Mouse (Mus musculus) left cerebral cortex, adult 8-10 months (tissue): ENCODE results near the gene Lrit3. TPM values are rescaled to one million over a fixed set of nuclear protein-coding genes. Genes with fewer than 3 reads are reported as not detected.

Source experiments
- DNase-seq, 2 experiments: peaks; one replicate each; pipeline ENCODE4 v3.0.0; 2022; ENCODE audit warnings: low spot score in 2 of 2
- total RNA-seq, 4 experiments: library from RNA; stranded (reverse); gene quantifications; 2 replicates each; pipeline ENCODE4 v1.2.4; 2022

The Lrit3 gene
- total RNA-seq = under 1 TPM in 2 of 4 experiments, not detected in 2; 0.20 to 0.21 TPM

- no peak for DNase-seq
These were observed at the start of gene Lrit3 for GRCm38 (mm10) chr3:129803765-129804164. Lrit3 (minus strand) TSS chr3:129804030.

GRCm38 (mm10) chr3:129846846-129847245 lies 43.0 kb upstream of the Lrit3 start:
- no peak for DNase-seq

GRCm38 (mm10) chr3:129845868-129846267 lies 42.0 kb upstream of the Lrit3 start:
- no peak for DNase-seq

GRCm38 (mm10) chr3:129838017-129838416 lies 34.2 kb upstream of the Lrit3 start:
- DNase-seq = no peak

GRCm38 (mm10) chr3:129836965-129837364 lies 33.1 kb upstream of the Lrit3 start:
- DNase-seq = no peak

GRCm38 (mm10) chr3:129836051-129836697 lies 32.3 kb upstream of the Lrit3 start:
- DNase-seq = no peak

GRCm38 (mm10) chr3:129835388-129835934 lies 31.6 kb upstream of the Lrit3 start, which contains the start of gene Cfi:
Cfi (plus strand) TSS chr3:129835884.
- no peak for DNase-seq

GRCm38 (mm10) chr3:129831035-129831568 lies 27.3 kb upstream of the Lrit3 start, which contains the start of gene Gar1:
Gar1 (minus strand) TSS chr3:129831396.
- DNase-seq = peak; percentile 93 to 94

GRCm38 (mm10) chr3:129830626-129831025 lies 26.8 kb upstream of the Lrit3 start:
- DNase-seq = no peak

GRCm38 (mm10) chr3:129827691-129828090 lies 23.9 kb upstream of the Lrit3 start:
- no peak for DNase-seq

- DNase-seq = no peak
These were observed 22.9 kb upstream of the Lrit3 start for GRCm38 (mm10) chr3:129826691-129827090.

GRCm38 (mm10) chr3:129824891-129825290 lies 21.1 kb upstream of the Lrit3 start:
- DNase-seq = no peak

- DNase-seq = no peak
These were observed 20.3 kb upstream of the Lrit3 start for GRCm38 (mm10) chr3:129824146-129824545.

- DNase-seq = no peak
These were observed 19.5 kb upstream of the Lrit3 start for GRCm38 (mm10) chr3:129823293-129823692.

- DNase-seq = no peak
These were observed 18.5 kb upstream of the Lrit3 start, which contains the start of gene Rrh for GRCm38 (mm10) chr3:129822206-129822775. Rrh (minus strand) TSS chr3:129822587.

GRCm38 (mm10) chr3:129821736-129822135 lies 17.9 kb upstream of the Lrit3 start:
- no peak for DNase-seq

- no peak for DNase-seq
These were observed 17.0 kb upstream of the Lrit3 start for GRCm38 (mm10) chr3:129820847-129821246.

GRCm38 (mm10) chr3:129799011-129799410 lies 4.8 kb downstream of the Lrit3 start:
- no peak for DNase-seq

GRCm38 (mm10) chr3:129798551-129798950 lies 5.3 kb downstream of the Lrit3 start:
- no peak for DNase-seq

- no peak for DNase-seq
These were observed 6.5 kb downstream of the Lrit3 start for GRCm38 (mm10) chr3:129797341-129797740.

GRCm38 (mm10) chr3:129793801-129794200 lies 10.0 kb downstream of the Lrit3 start:
- DNase-seq = no peak

GRCm38 (mm10) chr3:129782746-129783145 lies 21.1 kb downstream of the Lrit3 start:
- no peak for DNase-seq
